Mouse (Mus musculus) E14TG2a.4 (cell line): ENCODE measurements around the gene Abhd4.

ENCODE experiments used
- H3K27me3 ChIP-seq: 2 replicates; pipeline ENCODE4 v1.6.1; 2014; ENCODE audit warnings: low read length, control low read depth; ENCODE audit not compliant: insufficient read depth
- H3K36me3 ChIP-seq: 2 replicates; pipeline ENCODE4 v1.6.1; 2014; ENCODE audit warnings: low read length, control low read depth; ENCODE audit not compliant: insufficient read depth
- H3K4me1 ChIP-seq: replicated peaks from 2 replicates; pipeline ENCODE4 v1.6.1; 2014; ENCODE audit warnings: low read depth, low read length, control low read depth
- H3K4me3 ChIP-seq: replicated peaks from 2 replicates; pipeline ENCODE4 v1.5.1; 2014; ENCODE audit warnings: mild to moderate bottlenecking, low read length
- H3K9me3 ChIP-seq: 2 replicates; pipeline ENCODE4 v1.6.1; 2014; ENCODE audit warnings: low read length, control low read depth
- CTCF ChIP-seq: conservative IDR thresholded peaks from 2 replicates; pipeline ENCODE4 v1.5.1; 2014; ENCODE audit warnings: low read length
- NANOG ChIP-seq: IDR thresholded peaks from 2 replicates; pipeline ENCODE4 v1.6.1; 2014; ENCODE audit warnings: borderline replicate concordance, low read length, mixed read lengths
- POU5F1 ChIP-seq: IDR thresholded peaks from 2 replicates; pipeline ENCODE4 v1.6.1; 2014; ENCODE audit warnings: low read length, borderline replicate concordance

Gene Abhd4

DNA sequence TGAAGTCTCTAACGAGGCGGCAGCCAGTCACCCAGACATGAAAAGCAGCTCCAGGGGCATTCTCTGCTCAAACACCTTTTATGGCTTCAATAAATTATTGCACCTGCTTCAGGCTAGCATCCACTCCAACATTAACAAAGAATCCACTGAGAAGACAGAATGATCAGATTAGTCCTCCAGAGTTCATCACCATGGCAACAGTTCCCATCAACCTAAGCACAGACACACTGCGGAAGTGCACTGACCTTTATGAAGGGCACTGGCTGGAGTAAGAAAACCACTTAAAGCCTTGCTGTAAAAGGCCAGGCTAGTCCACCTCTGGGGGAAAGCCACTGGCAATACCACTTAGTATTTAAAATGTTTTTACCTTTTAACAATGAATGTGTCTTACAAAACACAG is 9.8 kb upstream of the Abhd4 start:
- H3K9me3 ChIP-seq = peaks cover 5% of the 10 kb centered on the region; the same call in 1 of the 2 replicates
- H3K27me3 ChIP-seq = no peaks in the 10 kb centered on the region
- TF ChIP-seq CTCF = no peak
- TF ChIP-seq POU5F1 = no peak
- no peak for TF ChIP-seq NANOG
- no peak overlapping the region for H3K4me3 ChIP-seq
- H3K36me3 ChIP-seq = peaks cover 95% of the 10 kb centered on the region
- peaks cover 37% of the 10 kb centered on the region for H3K4me1 ChIP-seq

DNA sequence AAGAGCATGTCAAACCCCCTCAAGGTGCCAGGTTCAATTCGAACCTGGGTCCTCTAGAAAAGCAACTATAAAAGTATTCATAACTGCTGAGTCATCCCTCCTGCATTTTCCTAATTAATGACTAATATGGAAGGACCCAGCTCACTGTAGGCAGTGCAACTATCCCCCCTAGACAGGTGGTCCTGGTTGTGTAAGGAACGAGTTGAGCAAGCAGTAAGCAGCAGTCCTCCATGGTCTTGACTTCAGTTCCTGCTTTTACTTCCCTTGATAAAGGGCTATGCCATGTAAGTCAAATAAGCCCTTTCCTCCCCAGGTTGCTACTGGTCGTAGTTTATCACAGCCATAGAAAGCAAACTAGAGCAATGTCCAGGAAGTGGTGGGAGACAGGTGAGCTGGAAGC is 7.8 kb upstream of the Abhd4 start:
- Histone ChIP-seq H3K9me3 (peaks cover 5% of the 10 kb centered on the region; the same call in 1 of the 2 replicates), H3K4me1 (peaks cover 44% of the 10 kb centered on the region), H3K27me3 (no peaks in the 10 kb centered on the region), H3K36me3 (peaks cover 97% of the 10 kb centered on the region), H3K4me3 (no peak overlapping the region)
- no peak for TF ChIP-seq CTCF
- TF ChIP-seq POU5F1 = no peak
- no peak for TF ChIP-seq NANOG

DNA sequence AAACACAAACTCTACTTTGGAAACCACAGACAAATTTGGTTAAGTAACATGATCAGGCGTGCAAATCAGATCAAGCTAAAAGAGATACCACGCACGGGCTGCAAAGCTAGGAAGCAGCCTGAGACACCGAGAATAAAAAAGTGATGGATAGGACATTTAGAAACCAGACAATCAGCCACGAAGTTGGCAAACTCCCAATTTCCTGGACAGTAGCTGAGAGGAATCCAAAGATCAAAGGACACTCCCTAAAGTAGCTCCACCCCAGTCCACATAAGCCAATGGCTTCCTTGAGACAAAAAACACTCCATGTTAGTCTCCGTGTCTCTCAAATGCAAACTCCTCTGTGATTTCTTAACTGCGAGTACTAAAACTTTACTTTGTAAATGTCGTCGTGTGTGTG is 4.7 kb upstream of the Abhd4 start:
- peaks cover 53% of the 10 kb centered on the region for H3K4me1 ChIP-seq
- H3K27me3 ChIP-seq = no peaks in the 10 kb centered on the region
- H3K36me3 ChIP-seq = peaks cover 77% of the 10 kb centered on the region
- TF ChIP-seq CTCF (no peak), NANOG (no peak), POU5F1 (no peak)
- H3K4me3 ChIP-seq = no peak overlapping the region
- no peaks in the 10 kb centered on the region for H3K9me3 ChIP-seq

DNA sequence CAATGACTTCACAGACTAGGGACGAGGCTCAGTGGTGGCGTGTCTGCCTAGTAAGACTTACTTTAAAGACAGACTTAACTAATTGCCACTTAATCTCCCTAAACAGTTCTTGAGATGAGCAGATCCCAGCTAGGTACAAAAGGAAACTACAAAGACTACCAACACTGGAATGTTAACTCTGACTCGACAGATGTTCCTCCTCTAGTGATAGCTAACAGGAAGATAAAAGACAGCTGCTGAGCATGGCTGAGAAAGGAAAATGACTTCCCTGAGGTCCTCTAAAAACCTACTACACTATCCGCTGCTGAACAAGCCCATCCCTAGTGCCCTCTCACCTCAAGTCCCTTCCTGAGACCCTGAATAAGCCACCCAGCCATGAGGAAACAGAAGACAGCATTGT is 3.9 kb upstream of the Abhd4 start:
- Histone ChIP-seq H3K27me3 (no peaks in the 10 kb centered on the region), H3K4me1 (peaks cover 53% of the 10 kb centered on the region), H3K9me3 (no peaks in the 10 kb centered on the region), H3K4me3 (no peak overlapping the region), H3K36me3 (peaks cover 69% of the 10 kb centered on the region)
- TF ChIP-seq POU5F1 = no peak
- no peak for TF ChIP-seq CTCF
- TF ChIP-seq NANOG = no peak

DNA sequence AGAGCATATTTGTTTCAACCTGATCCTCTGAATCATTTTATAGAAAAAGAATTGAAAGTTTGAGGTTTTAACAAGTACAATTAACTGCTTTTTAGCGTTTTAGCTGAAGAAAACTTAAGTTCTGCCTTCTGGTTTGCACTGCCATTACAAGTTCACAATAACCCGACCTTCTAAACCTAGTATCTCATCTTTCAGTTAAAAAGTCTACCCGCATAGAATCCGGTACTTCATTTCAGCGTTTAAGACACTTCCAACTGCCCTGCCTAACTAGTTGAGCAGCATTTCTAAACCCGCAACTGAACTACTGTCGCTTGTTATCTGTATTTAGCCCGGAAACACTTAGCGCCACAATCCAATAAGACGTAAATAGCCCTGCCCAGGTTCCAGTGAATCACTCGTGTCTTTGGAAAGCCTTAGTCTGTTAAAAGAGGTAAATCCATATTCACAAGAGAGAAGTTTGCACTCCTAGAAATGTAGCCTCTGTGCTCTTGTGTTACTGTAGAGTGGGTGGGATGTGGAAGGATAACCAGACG is 748 bp downstream of the Abhd4 start:
- peaks cover 46% of the 10 kb centered on the region for H3K4me1 ChIP-seq
- TF ChIP-seq CTCF = no peak
- TF ChIP-seq POU5F1 = no peak
- no peak for TF ChIP-seq NANOG
- H3K9me3 ChIP-seq = no peaks in the 10 kb centered on the region
- peak overlapping the region; percentile 98 for H3K4me3 ChIP-seq
- H3K36me3 ChIP-seq = peaks cover 23% of the 10 kb centered on the region
- no peaks in the 10 kb centered on the region for H3K27me3 ChIP-seq

DNA sequence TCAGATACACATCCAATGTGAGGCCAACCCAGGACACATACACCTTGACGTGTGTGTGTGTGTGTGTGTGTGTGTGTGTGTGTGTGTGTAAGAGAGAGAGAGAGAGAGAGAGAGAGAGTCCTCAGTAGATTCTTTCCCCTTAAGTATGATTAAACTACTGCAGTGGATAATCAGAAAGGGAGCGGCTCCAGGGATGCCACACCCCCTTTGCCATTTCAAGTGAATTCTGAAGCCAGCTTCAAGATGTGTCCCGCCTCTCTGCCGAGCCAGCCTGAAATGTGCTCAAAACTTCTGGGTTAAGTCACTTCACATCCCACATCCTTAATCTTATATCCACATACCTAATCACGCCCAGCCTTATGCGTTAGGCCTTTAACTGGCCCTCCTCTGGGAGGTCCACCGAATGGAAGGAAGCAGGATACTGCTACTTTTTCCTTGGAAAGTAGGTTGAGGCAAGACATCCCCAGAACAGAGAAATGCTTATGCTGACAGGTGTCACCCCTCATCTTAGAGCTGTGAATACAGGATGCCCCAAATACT is 4.2 kb downstream of the Abhd4 start:
- peak overlapping the region; percentile 88; the same call in 1 of the 2 replicates for H3K4me3 ChIP-seq
- TF ChIP-seq POU5F1 (no peak), NANOG (no peak), CTCF (no peak)
- H3K4me1 ChIP-seq = peaks cover 34% of the 10 kb centered on the region
- no peaks in the 10 kb centered on the region for H3K9me3 ChIP-seq
- H3K27me3 ChIP-seq = no peaks in the 10 kb centered on the region
- peaks cover 22% of the 10 kb centered on the region for H3K36me3 ChIP-seq

DNA sequence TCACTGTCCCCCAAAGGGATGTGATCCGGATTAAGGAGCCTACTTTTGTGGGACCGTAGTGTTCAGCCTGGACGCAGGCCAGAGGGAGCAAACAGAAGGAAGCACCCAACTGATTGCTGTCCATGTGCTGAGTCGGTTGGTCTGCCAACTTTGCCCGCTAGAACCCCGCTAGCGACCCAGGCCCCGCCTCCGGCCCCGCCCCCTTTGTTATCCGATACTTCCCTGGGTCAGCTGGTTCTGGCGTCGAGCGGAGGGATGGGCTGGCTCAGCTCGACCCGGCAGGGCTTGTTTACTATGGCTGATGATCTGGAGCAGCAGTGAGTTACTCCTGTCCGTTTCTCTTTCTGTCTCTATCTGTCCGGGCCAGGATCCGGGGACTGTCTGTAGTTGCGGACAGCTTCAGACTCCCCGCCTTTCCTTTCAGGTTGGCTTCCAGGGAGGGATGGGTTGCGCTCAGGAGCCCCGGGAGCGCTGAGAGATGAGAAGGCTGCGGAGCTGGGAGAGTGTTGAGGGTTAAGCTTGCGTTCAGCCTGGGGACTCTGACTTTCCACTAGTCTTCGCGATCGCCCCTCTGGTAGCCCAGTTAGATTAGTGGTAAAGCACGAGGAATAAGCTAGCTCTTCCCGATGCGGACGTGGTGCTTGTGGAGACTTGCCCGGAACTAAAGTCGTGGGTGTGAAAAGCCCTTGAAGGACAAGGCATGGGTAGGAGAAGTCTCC is 5.2 kb downstream of the Abhd4 start:
- H3K36me3 ChIP-seq = peaks cover 30% of the 10 kb centered on the region
- TF ChIP-seq CTCF (no peak), NANOG (no peak), POU5F1 (no peak)
- H3K4me1 ChIP-seq = peaks cover 33% of the 10 kb centered on the region

DNA sequence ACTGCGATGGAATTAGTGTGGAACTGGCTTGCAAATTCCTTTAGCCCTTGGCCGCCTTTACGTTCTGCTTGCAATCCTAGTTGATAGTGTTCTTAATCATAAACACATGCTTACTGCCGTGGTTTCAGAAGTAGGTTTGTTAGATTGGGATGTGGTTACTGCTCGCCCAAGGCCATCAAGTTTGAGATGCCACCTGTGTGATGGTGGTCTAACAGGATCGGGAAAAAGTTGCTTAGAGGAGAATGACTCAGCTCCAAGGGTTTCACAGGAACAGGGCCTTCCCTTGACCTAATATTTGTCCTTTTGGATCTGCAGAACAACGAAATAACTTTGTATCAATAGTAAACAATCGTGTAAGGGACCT is 5.7 kb downstream of the Abhd4 start:
- H3K4me3 ChIP-seq = peak overlapping the region; percentile 88
- H3K9me3 ChIP-seq = no peaks in the 10 kb centered on the region
- TF ChIP-seq POU5F1 = no peak
- TF ChIP-seq CTCF = no peak
- no peak for TF ChIP-seq NANOG
- H3K36me3 ChIP-seq = peaks cover 35% of the 10 kb centered on the region
- H3K4me1 ChIP-seq = peaks cover 31% of the 10 kb centered on the region
- no peaks in the 10 kb centered on the region for H3K27me3 ChIP-seq

More for the DNA sequence above, 5.2 kb downstream of the Abhd4 start:
- peak overlapping the region; percentile 88 for H3K4me3 ChIP-seq
- H3K9me3 ChIP-seq = no peaks in the 10 kb centered on the region
- no peaks in the 10 kb centered on the region for H3K27me3 ChIP-seq
